Mouse (Mus musculus) MN1 (cell line): ENCODE data around the gene Cox7a2.
A peak's percentile ranks its signal among the peaks of the same experiment; 100 is the strongest.

ENCODE experiments used
- DNase-seq: peaks from one replicate; pipeline ENCODE4 v3.0.0-alpha.2; 2016; ENCODE audit warnings: low spot score

The Cox7a2 gene

DNA sequence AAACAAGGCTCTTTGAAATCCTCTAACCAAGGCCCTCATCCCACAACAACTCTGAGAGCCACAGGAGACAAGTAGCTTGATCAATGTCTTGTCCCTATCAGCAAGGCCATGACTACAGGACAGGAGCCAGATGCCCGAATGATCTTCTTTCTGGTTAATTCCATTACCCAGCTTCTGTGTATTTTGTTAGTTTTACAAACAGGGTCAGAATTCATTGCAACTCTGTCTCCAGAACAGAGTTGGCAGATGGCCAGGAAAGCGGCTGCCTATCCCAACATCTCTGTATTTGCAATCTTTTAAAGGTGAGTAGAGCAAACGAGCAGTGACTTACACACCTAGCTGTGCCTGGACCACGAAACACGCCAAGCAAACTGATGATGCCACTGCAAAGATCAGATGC, 29.4 kb downstream of the Cox7a2 start:
- peak; percentile 19 for DNase-seq

DNA sequence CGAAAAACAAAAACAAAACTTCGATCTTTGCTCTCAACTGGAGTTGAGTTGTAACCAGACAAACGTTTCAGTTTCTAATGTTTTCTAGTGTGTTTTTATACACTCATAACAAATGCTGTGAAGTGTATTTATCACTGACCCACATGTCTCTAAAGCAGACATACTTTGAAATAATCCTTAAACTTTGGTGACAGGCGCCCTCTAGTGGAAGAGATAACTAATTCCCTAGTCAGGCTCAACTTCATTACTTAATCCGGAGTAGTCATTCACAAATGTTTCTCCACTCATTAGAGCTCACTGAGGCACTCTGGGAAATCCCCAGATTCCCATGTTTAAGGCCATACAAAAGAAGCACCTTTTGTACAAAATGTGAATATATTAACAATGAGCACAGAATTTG, 36.6 kb downstream of the Cox7a2 start:
- peak; percentile 52 for DNase-seq

GRCm38 (mm10) chr9:79721056-79721455, 38.6 kb downstream of the Cox7a2 start:
- DNase-seq: peak; percentile 45

DNA sequence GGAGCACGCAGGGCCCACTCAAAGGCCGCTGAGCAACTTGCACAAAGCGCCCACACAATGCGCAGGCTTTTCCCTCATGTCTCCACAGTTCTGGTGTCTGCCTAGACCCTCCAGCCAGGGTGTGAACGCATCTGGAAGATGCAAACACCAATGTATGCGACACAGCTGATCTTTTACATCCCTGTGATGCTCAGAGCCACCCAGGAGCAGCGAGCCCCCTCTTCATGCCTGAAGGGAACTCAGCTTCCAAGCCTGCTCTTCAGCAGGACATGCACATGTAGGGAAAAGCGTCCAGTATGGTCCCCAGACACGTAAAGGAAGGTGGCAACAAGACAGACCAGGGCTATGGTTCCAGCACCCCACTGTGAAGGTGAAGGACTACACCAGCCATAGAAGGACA, 39.5 kb downstream of the Cox7a2 start:
- no peak for DNase-seq

DNA sequence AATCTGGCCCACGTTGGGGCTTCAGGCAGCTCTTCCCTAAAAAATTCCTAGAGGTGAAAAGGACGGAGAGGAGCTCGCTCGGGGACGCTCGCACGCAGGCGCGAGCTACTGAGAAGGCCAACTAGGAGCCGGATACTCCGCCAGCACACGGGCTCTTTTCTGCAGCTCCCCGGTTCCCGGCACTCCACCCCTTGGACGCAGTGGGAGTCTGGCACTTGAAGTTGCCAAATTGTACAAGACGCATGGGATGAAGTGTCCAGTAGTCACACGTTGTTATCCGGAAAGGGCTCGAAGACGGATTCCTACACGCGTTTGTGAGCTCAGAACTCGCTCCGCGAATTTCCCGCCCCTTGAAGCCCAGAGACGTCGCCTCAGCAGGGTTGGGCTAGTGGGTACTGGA, 40.2 kb downstream of the Cox7a2 start:
- DNase-seq: no peak

- no peak for DNase-seq
Measured at GRCm38 (mm10) chr9:79718481-79719370, 41.0 kb downstream of the Cox7a2 start, which contains the start of gene Col12a1. Col12a1 (minus strand) TSS chr9:79718831.

DNA sequence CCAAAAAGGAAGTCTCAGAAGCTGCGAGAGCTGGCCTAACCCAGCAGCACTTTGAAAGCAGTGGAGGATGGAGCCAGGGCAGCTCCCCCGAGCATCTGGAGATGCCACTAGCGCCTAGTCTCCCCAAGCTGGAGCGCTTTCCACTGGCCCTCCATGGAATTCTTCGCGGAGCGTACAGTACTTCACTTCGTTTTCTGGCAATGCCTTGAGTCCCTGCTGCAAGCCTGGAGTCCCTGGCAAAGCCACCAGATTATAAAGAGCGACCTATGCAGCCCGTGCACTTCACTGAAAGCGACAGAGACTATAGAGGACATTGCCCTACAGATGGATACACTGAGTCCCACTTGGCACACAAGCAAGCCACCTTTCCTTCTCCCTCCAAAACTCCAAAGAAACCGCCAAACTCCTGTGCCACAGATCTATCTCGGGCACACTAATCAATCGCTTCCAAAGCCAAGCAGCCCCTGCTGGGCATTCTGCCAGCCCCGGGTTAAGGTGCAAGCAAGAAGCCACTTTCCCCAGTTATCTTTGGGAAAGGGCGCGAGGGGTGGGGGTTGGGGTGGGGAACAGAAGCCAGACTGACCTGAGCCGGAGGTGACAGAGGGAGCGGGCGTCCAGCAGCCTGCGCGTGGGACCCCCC, 41.7 kb downstream of the Cox7a2 start:
- DNase-seq: no peak

- peak; percentile 35 for DNase-seq
Measured at GRCm38 (mm10) chr9:79716909-79717835, 42.5 kb downstream of the Cox7a2 start.

DNA sequence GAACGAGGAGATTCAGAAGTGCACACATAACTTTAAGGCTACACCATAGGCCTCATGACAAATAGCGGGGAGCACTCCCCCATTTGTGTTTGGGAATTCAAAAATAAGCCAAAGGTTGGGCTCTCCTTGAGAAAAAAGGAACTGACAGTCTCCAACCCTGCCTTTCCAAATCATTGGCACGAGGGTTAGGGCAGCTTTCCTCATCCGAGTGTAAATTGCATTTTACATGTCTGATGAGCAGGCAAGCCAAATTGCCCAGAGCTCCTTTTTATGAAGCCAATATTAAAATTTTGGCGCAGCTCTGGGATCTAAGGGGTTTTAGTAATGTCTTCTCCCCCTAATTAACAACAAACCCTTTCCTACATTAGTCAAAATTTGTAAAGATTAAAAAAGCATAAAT, 43.2 kb downstream of the Cox7a2 start:
- no peak for DNase-seq

- DNase-seq: peak; percentile 39
Measured at GRCm38 (mm10) chr9:79714471-79715045, 45.1 kb downstream of the Cox7a2 start.
